Mouse (Mus musculus): ENCODE measurements around the gene Mctp1. TPM values are rescaled to one million over a fixed set of nuclear protein-coding genes. Genes with fewer than 3 reads are reported as not detected.

Mctp1 gene
- total RNA-seq, 2 experiments from 2014 or later: 43.7 to 53.1 TPM

GRCm38 (mm10) chr13:76802051-76802728 is 417.9 kb downstream of the Mctp1 start:
- peak in 1 of 2 experiments; percentile 16 for DNase-seq (ENCODE audit: low spot score in 2 of 2)
- intact Hi-C loops (cut with DNase I): loop anchor here (10.0 kb wide), 1 partner anchor 1373 kb away; no protein-coding TSS in a partner anchor

- intact Hi-C loops (cut with DNase I): loop anchor here (10.0 kb wide), 1 partner anchor 1372 kb away; no protein-coding TSS in a partner anchor
- DNase-seq (ENCODE audit: low spot score in 2 of 2): no peak
Observed at GRCm38 (mm10) chr13:76802926-76803325, 418.6 kb downstream of the Mctp1 start.

- intact Hi-C loops (cut with DNase I): loop anchor here (10.0 kb wide), 1 partner anchor 1371 kb away; no protein-coding TSS in a partner anchor
- no peak for DNase-seq (ENCODE audit: low spot score in 2 of 2)
Observed at GRCm38 (mm10) chr13:76803799-76804198, 419.5 kb downstream of the Mctp1 start.

- DNase-seq (ENCODE audit: low spot score in 2 of 2): no peak
- intact Hi-C loops (cut with DNase I): loop anchor here (10.0 kb wide), 1 partner anchor 1366 kb away; no protein-coding TSS in a partner anchor
Observed at GRCm38 (mm10) chr13:76808871-76809390, 424.6 kb downstream of the Mctp1 start.

- no peak for DNase-seq (ENCODE audit: low spot score in 2 of 2)
- intact Hi-C loops (cut with DNase I): loop anchor here (10.0 kb wide), 1 partner anchor 1365 kb away; no protein-coding TSS in a partner anchor
Observed at GRCm38 (mm10) chr13:76809802-76810201, 425.5 kb downstream of the Mctp1 start.

GRCm38 (mm10) chr13:76810496-76810939 is 426.2 kb downstream of the Mctp1 start:
- intact Hi-C loops (cut with DNase I): no loop called here
- DNase-seq (ENCODE audit: low spot score in 2 of 2): no peak

GRCm38 (mm10) chr13:76823083-76823482 is 438.7 kb downstream of the Mctp1 start:
- intact Hi-C loops (cut with DNase I): no loop called here
- DNase-seq (ENCODE audit: low spot score in 2 of 2): no peak

- no peak for DNase-seq (ENCODE audit: low spot score in 2 of 2)
- intact Hi-C loops (cut with DNase I): no loop called here
Observed at GRCm38 (mm10) chr13:76824932-76825694, 440.8 kb downstream of the Mctp1 start.

- no peak for DNase-seq (ENCODE audit: low spot score in 2 of 2)
- intact Hi-C loops (cut with DNase I): no loop called here
Observed at GRCm38 (mm10) chr13:76827738-76828137, 443.4 kb downstream of the Mctp1 start.

- DNase-seq (ENCODE audit: low spot score in 2 of 2): no peak
- intact Hi-C loops (cut with DNase I): no loop called here
Observed at GRCm38 (mm10) chr13:76838031-76838430, 453.7 kb downstream of the Mctp1 start.

GRCm38 (mm10) chr13:76840712-76841111 is 456.4 kb downstream of the Mctp1 start:
- intact Hi-C loops (cut with DNase I): loop anchor here (10.0 kb wide), 2 partner anchors 204 to 1334 kb away; no protein-coding TSS in a partner anchor
- DNase-seq (ENCODE audit: low spot score in 2 of 2): no peak

GRCm38 (mm10) chr13:76844629-76845255 is 460.4 kb downstream of the Mctp1 start:
- peak; percentile 51 to 60 for DNase-seq (ENCODE audit: low spot score in 2 of 2)
- intact Hi-C loops (cut with DNase I): loop anchor here (10.0 kb wide), 2 partner anchors 200 to 1330 kb away; no protein-coding TSS in a partner anchor

- DNase-seq (ENCODE audit: low spot score in 2 of 2): no peak
- intact Hi-C loops (cut with DNase I): no loop called here
Observed at GRCm38 (mm10) chr13:76850412-76851054, 466.2 kb downstream of the Mctp1 start.

GRCm38 (mm10) chr13:76854306-76854705 is 470.0 kb downstream of the Mctp1 start:
- DNase-seq (ENCODE audit: low spot score in 2 of 2): no peak
- intact Hi-C loops (cut with DNase I): no loop called here

GRCm38 (mm10) chr13:76855021-76855420 is 470.7 kb downstream of the Mctp1 start:
- no peak for DNase-seq (ENCODE audit: low spot score in 2 of 2)
- intact Hi-C loops (cut with DNase I): no loop called here

- intact Hi-C loops (cut with DNase I): no loop called here
- DNase-seq (ENCODE audit: low spot score in 2 of 2): no peak
Observed at GRCm38 (mm10) chr13:76857024-76857423, 472.7 kb downstream of the Mctp1 start.

GRCm38 (mm10) chr13:76858078-76858482 is 473.7 kb downstream of the Mctp1 start:
- DNase-seq (ENCODE audit: low spot score in 2 of 2): no peak
- intact Hi-C loops (cut with DNase I): no loop called here

- intact Hi-C loops (cut with DNase I): no loop called here
- DNase-seq (ENCODE audit: low spot score in 2 of 2): no peak
Observed at GRCm38 (mm10) chr13:76870291-76870690, 486.0 kb downstream of the Mctp1 start.

Measured in left cerebral cortex, postnatal 36 days (tissue).